Mouse (Mus musculus) layer of hippocampus, postnatal 36 days (tissue): Measurements from ENCODE around the gene Cox7a1. TPM values are rescaled to one million over a fixed set of nuclear protein-coding genes. Genes with fewer than 3 reads are reported as not detected.
A peak's percentile ranks its signal among the peaks of the same experiment; 100 is the strongest.
"Not testable (repeated sequence)": the region's sequence is repeated elsewhere in the genome, so short reads cannot be mapped to it uniquely, and the experiment has no call there.

Experiments used
- DNase-seq, 2 experiments: peaks; one replicate each; pipeline ENCODE4 v3.0.0; 2022
- total RNA-seq, 2 experiments: library from RNA; stranded (reverse); gene quantifications; 2 replicates each; pipeline ENCODE4 v1.2.3; 2021

Cox7a1 gene
- total RNA-seq, result 1 to 10 TPM; 3.7 to 5.0 TPM

DNA sequence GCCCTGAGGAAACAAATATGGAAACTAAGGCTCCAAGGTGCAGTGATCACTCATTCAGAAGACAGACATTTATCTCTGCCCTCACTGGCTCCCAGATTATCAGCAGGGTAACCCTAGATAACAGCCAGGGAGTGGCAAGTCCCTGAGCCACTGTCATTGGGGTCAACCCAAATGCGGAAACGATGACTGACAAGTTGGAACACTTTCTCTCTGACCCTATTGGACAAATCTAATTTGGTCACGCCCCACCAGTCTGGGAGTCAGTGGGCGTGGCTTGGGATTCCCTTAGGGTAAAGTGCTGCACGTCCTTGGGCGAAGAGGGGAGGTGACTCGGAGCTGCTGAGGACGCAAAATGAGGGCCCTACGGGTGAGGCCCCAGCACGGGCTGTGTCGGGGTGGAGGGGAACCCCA is at the start of gene Cox7a1:
TSS of gene Cox7a1 (plus strand) at position 266 of the 411 bp plus-strand sequence.
- DNase-seq, result peak in 1 of 2 experiments; percentile 34

DNA sequence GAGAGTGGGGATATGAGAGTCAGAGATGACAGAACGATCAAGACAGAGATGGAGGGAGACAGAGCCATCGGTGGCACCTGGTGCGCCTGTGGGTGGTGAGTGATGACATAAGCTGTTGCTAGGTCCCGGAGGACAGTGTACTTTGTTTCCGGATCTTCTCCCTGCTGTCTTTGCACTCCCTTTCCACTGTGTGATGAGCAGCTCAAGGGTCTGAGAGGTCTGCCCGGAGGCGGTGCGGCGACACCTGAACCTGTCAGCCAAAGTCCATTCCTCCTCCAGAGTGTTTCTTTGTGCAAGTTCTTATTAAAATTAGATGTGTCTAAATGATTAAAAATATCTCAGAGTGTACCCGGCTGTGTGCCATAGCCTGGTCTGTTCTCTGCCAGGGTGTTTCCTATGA is 47.1 kb upstream of the Cox7a1 start:
- DNase-seq, result peak; percentile 21 to 26

DNA sequence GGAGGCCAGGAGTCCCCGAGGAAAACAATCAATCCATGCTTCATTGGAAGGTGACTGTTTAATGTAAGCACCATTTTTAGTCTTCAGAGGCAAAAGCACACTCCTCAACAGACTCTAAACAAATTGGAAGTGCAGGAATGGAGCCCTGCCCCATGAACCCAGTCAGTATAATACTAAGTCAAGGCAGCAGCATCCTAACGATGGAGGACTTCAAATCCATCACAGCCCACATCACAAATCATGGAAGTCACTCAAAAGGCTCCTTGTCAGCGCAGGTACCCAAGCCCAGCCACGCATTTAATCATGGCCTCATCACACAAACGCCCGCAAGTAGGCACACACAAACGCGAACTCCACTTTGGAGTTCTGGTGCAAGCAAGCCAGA is 40.8 kb upstream of the Cox7a1 start:
- DNase-seq, result no peak

DNA sequence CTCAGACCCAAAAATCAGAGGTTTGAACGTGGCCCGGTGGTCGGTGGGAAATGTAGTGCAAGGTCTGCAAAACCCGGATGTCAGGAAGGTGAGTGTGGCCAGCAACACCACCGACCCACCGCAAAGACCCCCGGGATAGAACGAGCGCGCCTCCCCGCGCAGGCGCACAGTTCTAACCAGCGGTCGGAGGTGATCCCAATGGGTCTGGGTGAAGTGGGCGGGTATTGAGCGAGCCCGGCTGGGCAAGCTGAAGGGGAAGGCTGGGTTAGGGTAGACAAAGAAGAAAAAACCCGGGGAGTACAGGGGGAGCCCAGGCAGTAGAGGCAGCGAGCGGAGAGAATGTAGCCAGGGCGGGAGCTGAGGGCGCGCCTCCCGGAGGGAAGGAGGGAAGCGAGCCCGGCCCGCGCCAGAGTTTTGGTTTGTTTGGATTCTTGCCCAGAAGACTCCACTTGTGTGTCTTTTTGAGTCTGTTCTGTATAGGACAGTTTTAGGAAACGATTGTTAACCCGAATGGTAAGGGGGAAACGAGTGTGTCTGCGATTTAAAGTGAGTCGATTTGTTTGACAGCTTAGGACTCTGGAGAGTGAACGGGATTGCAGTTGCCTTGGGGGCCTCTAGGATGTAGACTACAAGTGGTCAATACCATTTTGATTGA is 40.3 kb upstream of the Cox7a1 start:
- DNase-seq, result peak; percentile 76 to 77

- DNase-seq, result no peak
Observed at GRCm38 (mm10) chr7:30147011-30147410, 36.9 kb upstream of the Cox7a1 start.

- no peak for DNase-seq
Observed at GRCm38 (mm10) chr7:30154040-30154439, 29.9 kb upstream of the Cox7a1 start.

DNA sequence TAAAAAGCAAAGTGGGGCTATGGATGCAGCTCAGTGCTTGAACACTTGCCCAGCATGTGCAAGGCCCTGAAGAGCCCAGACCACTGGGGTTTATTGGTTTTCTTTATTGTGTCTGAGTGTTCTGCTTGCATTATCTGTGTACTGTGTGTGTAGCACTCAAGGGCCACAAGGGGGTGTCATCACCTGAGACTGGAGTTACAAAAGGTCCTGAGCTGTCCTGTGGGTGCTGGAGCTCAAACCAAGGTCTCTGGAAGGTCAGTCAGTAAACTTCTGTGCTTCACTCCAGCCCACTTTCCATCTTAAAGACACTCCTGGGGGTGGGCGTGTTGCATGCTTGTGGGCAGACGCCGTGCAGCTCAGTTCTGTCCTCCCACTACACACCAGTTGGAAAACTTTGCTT is 28.4 kb upstream of the Cox7a1 start:
- DNase-seq, result no peak

DNA sequence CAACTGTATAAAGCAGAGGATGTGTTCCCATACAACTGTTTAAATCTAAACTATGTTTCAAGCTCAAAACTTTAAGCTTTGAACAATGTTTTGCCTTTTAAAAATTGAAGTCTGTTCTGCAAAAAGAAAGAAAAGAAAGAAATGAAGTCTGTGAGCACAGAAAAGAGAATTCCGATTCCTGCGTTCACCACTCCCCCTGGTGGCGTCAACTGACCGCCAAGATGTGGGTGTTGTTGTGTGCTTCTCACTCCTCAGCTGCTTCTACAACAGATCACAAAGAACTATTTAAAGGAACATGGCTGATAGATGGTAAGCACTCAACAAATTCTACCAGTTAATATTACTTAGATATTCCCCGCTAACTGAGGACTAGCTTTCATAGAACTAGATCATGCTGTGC is 20.8 kb upstream of the Cox7a1 start:
- DNase-seq, result no peak

GRCm38 (mm10) chr7:30164745-30165144 is 19.2 kb upstream of the Cox7a1 start:
- DNase-seq, result no peak

DNA sequence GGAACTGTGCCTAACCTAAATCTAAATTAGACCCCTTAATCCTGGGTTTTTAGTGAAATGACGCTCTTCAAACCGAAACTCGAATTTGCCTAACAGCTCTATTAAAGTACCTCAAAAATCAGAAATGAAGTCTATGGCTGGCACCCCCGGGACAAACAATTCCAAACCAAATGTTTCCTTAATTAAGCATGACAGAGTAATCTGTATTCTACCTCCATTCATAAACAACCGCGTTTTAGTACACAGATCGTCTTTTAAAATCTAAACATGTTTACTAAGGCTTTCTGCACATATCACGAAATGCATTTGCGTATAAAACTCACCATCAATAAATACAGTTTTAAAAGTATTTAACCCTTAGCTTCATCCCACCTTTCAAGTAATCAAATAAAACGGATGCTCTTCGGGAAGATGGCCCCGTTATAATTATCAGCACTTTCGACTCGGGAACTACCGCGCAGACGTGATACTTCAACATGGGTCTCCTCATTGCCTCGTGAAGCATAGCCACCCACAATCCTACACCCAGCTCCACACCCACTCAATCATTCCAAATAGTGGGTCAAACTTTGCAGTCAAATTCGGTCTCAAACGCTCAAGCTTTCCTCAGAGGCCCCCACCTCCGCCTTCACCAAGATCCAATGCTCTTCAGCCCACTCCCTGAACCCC is 14.9 kb upstream of the Cox7a1 start:
- DNase-seq, result no peak

DNA sequence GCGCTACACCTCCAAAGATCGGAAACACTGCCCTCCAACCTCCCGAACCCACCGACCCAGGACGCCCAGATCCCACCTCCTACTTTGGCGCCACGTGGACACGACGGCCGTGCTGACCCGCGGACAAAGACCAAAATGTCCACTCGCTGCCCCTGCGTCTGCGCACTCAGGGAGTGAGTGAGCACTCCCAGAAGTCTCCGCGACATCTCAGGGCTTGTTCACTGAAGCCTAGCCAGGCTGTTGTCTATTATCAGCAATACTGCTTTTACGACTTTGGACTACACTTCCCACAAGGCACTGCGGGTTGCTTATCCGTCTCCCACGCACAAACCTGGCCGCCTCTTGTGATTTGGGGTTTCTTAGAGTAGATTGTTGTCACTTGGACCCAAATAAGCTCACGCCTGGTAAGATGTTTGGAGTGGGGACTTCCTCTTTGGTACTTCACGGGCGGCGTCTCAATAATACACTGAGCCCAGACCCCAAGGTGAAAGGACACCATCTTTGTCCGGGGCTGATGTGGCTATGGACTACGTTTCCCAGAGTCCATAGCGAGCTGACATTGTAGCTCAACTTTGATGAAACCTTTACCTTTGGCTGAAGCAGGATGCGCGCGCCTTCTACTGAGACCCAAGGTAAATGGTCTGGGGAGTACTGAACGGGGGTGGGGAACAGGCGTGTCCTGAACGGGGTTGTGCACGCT is 14.2 kb upstream of the Cox7a1 start, which contains the start of gene Zfp146:
TSS of gene Zfp146 (minus strand) at position 168 of the 700 bp plus-strand sequence.
- DNase-seq, result peak; percentile 92 to 93

GRCm38 (mm10) chr7:30170283-30170951 is 13.5 kb upstream of the Cox7a1 start:
- DNase-seq, result no peak

- no peak for DNase-seq
Observed at GRCm38 (mm10) chr7:30176474-30176873, 7.5 kb upstream of the Cox7a1 start.

- no peak for DNase-seq
Observed at GRCm38 (mm10) chr7:30178256-30178655, 5.7 kb upstream of the Cox7a1 start.

DNA sequence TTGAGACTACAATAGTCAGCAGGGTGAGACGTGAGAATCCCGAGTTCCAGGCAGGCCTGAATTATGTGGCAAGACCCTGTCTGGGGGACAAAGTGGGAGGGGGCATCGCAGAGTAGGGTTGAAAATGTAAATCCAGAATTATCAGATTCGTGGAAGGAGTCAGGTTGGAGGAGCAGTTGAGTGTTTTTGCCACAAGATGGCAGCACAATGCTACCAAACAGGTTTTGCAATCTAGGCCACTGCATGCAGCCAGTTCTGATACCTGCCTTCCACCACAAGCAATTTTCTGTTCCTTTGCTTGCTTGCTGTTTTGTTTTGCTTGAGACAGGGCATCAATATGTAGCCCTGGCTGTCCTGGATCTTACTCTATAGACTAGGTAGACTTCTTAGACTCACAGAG is 2.6 kb upstream of the Cox7a1 start:
- DNase-seq, result peak; percentile 60 to 72

DNA sequence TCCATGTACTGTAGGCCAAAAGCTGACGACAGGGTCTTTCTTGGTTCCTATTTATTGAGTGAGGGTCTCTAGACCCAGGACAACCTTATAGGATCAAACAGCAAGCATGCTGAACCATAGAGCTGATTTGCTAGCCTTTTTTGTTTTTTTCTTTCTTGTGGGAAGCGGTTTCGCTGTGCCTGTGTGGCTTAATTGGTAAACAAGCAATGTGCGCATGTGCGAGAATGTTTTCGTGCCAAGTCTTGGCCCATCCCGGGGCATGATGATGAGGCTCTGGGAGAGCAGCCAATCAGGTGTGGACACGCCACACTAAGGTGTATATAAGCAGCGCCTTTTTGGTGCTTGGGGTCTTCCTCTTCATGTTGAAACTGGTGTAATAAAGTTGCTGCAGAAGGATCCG is 2.0 kb upstream of the Cox7a1 start:
- DNase-seq, result not testable (repeated sequence)

GRCm38 (mm10) chr7:30183189-30183588 is 755 bp upstream of the Cox7a1 start:
- not testable (repeated sequence) for DNase-seq

- no peak for DNase-seq
Observed at GRCm38 (mm10) chr7:30184641-30185348, 851 bp downstream of the Cox7a1 start.

DNA sequence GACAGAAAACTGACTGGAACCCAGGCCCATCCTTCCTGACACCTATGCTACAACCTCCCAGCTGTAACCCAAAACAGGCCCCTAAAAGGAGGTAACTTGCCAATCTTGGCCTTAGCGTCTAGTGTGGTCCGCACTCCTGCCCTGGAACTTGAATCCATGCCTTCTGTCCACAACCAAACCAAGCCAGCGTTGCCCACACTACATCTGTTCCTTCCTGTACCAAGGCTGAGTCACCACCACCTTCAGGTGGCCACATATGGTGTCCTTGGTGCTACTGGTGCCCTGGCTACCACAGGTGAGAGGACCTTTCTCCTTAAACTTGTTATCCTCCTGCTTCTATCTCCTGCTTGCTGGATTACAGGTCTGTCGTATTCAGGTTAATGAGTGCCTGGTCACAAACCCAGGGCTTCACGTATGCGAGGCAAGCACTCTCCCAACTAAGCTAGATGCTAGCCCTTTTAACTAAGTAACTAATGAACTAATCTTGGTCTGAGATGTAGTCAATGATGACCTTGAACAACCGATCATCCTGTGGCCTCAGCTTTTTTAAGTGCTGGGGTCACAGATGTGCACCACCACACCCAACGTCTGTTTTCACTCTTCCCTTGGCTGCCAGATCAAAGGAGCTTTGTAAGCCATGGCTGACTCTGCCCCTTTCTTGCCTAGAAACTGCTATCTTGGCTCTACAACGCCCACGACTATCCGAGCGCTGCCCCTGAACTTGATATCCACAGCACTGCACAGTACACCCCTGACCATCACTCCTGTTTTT is 4.6 kb downstream of the Cox7a1 start:
- DNase-seq, result no peak

DNA sequence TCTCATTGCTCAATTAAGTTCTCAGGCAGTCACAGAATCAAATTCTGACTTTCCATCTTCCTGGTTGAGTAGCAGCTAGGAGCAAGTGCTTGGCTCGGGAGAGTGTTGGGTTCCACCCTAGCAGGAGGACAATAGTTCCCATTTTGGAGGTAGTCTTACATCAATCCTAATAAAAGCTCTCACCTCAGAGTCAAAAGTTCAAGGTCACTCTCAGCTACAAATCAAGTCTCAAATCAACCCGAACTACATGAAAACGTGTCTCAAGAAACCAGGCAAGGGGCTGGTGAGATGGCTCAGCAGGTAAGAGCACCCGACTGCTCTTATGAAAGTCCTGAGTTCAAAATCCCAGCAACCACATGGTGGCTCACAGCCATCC is 5.2 kb downstream of the Cox7a1 start:
- no peak for DNase-seq

DNA sequence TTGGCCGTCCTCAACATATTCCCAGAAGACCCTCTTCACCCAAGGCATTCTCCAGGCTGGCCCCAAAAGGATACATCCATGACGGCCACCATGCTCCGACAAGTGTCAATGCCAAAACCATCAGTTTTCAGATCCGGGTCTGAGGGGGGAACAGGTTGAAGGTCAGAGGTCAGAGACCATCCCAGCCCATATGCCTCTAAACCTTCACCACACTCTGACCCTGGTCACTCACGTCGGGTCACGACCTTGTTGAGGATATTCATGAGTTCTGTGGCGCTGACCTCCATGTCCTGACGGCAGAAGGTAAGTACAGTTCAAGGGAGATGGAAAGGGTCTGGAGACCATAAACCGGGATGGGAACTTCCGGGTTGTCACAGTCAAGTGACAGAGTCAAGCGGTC is 8.1 kb downstream of the Cox7a1 start:
- no peak for DNase-seq

- DNase-seq, result no peak
Observed at GRCm38 (mm10) chr7:30193013-30193412, 9.1 kb downstream of the Cox7a1 start.
